Mouse (Mus musculus) liver, adult (tissue): ENCODE data around the gene Notch1.
A peak's percentile ranks its signal among the peaks of the same experiment; 100 is the strongest.

Source experiments
- GATA4 ChIP-seq: IDR thresholded peaks from 2 replicates; pipeline ENCODE4 v1.6.1; 2014; ENCODE audit warnings: mild to moderate bottlenecking, low read length; ENCODE audit not compliant: insufficient replicate concordance

Notch1 gene

DNA sequence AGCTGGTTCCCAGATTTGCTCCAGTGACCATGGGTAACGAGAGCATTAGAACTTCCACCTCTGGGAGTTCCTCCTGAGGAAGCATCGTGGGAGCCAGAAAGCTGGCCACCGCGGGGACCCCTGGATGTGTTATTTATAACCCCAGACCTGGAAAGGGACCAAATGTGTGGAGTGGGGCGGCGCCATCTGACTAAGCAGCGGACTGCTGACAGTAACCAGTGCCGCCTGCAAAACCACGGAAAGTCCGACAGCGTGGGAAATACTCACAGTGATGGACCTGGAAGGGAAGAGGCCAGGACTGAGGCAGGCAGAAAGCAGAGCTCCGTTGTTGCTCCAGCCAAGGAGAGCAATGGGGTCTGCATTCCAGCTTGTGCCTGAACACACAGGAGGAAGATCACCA, at the start of gene Notch1:
Gene Notch1, minus strand, starts transcription at position 389 of the 400 bp plus-strand sequence.
- no peak for TF ChIP-seq GATA4

DNA sequence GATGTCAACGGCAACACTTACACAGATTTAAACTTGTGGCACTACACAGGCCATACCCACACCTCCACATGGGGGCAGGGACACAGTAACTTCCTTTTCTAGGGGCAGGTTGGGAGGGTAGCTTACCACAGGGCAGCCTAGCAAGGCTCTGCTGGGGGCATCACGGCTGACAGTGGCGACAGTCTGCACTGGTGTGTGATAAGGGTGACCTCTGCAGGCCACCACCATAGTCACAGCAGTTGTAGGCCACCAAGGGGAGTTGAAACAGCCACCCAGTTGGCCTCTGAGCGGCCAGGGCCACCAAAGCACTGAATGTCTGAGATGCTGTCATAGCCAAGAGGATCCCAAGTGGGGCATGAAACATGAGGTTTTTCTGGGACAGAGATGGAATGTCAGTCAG, 49.8 kb upstream of the Notch1 start:
- no peak for TF ChIP-seq GATA4

DNA sequence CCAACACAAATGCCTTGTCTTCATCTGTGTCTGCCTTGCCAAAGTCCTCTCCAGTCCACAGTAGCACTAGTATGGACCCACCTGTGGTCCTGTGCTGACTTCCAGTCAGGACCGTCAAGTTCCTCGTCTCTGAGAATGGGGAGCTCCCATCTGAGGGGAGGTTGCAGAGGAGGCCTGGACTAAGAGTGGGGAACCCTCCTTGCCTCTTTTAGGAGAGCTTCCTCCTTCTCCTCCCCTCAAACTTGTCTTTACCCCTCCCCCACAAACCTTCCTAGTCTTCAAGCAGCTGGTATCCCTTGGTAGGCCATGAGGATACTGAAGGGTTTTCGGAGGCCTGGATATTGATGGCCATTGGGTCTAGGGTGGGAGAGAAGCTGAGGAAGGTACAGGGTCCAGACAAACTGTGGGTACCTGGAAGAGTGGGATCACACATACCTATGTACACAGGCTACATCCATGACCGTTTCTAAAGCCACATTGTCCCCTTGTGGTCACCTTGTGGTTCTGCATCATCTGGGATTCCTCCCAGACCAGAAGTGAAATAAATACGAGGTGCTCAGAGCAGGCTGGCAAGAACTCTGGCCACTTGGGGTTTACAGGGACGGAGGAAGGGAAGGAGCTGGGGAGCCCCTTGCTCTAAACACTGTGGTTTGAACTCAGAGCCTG, 45.0 kb upstream of the Notch1 start:
- no peak for TF ChIP-seq GATA4

- TF ChIP-seq GATA4 = no peak
Observed at GRCm38 (mm10) chr2:26560506-26560905, 44.0 kb upstream of the Notch1 start.

DNA sequence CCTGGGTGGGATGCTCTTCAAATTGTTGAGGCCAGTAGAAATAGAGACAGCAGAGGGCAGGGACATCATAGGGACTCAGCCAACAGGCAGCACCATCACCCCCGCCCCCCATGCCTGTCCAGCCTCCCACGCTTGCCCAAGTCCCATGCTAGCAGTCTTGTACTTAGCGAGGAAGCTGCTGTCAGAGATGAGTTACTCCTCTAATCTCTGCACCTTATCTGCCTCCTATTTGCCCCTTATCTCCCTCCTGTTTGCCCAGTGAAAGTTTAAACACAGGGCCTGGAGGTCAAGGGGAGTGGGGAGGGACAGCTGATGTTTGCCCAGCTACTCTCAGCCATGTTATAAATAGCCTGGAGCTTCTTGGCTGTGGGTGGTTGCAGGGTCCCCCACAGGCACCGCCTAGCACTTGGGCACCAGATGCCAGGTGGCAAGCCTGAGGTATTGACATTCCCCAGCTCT, 40.1 kb upstream of the Notch1 start:
- peak; percentile 97 for TF ChIP-seq GATA4

GRCm38 (mm10) chr2:26555076-26555475, 38.6 kb upstream of the Notch1 start:
- no peak; the same call in 1 of the 2 replicates for TF ChIP-seq GATA4

DNA sequence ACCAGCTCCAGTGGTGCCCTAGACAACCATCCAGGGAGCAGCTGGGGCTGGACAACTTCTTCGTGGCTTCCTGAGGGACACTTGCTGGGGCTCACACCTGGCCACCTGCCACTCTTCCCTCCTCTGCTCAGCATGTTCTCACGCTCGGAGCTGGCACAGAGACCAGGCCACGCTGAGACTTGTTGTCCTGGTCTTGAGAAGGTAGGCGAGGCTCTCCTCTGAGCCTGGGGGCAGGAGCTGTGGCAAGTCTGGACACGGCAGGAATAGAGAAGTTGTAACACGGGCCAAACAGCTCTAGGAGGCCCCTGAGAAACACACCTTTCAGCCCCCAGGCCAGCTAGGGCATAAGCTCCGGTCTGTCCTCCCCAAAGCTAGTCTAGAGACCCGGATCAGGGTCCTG, 37.4 kb upstream of the Notch1 start:
- no peak for TF ChIP-seq GATA4

GRCm38 (mm10) chr2:26552066-26552465, 35.6 kb upstream of the Notch1 start:
- TF ChIP-seq GATA4 = no peak

DNA sequence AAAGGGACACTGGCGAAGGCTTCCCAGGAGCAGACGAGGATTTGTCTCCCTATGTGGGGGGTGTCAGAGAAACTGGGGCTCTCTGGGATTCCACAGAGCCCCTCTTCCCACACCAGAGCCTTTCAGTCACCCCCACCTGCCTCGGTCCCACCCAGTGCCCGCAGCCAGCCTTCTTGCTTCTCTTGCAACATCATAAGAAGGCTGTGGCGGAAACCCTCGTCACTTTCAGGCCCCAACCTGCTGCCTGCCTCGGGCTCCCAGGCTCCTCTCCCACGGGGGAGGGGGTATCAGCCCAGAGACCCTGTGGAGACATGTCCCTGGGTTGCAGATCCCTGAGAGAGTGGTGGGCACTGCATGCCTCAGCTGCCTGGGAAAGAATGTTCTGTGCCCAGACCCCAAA, 35.0 kb upstream of the Notch1 start:
- TF ChIP-seq GATA4 = no peak

DNA sequence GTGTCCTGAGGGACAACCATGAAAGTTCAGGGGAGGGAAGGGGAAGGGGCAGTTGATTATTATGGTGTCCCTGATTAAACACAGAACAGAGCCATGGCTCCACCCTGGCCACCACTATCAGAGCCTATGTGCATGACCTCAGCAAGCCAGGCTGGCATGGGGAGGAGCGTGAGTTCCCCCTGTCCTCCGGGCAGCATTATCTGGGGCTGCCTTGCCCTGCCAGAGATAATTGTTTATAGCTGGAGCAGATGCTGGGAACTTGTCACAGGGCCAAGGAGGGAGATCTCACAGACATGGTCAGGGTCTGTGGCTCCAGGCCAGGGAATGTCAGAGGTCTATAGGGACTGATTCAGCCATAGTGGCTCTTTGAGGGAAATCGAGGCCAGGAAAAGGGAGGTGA, 34.3 kb upstream of the Notch1 start:
- TF ChIP-seq GATA4 = no peak

DNA sequence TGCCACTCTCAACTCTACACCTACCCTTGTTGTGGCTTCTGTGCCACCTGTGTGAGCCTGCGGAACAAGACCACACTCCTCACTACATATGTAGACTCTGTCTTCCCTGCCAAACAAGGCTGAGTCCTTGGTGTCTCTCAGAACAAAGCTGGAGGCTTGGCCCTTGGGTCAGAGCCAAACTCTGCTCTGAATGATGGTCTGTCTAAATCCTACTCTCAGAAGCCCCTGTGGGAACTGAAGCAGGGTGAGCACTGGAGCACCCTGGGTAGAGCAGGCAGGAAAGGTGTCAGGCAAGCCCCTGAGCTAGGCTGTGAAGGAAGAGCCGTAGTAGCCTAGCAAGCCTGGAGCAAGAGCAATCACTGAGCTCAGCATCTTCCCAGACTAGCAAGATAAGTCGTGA, 33.7 kb upstream of the Notch1 start:
- TF ChIP-seq GATA4 = no peak

DNA sequence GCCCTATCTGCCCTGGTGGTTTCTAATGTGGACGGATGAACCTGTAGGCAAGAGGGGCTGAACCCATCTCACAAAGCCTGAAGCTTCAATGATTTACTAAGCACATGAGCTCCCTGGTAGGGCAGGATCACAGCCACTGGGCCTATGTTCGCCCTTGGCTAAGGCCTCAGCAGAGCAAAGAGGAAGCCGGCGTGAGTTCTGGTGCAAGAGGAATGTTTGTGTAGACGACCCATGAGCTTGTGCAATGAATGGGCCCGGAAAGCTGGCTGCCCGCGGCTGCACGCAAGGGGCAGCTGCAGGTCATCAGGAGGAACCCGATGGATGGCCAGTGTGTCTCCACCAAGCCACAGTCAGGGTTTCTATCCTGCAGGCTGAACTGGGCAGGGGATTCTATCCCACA, 33.3 kb upstream of the Notch1 start:
- TF ChIP-seq GATA4 = no peak

DNA sequence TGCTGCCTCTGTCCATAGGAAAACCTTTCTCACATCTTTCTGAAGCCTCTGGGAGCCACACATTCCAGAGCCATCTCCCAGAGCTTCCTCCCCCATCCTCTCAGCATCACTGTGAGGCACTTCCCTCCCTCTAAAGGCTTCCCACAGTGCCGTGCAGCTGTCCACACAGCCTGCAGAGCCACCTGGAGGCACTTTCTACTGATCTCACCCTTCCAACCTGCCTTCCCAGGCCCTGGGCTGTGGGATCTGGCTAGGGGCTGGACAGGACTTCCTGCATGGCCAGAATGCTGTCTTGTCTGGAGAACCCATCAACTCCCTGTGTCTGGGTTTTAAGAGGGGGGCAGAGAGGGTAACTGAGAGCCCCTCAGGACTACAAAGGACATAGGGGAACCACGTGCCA, 31.0 kb upstream of the Notch1 start:
- TF ChIP-seq GATA4 = no peak

- TF ChIP-seq GATA4 = peak; percentile 74; the same call in 1 of the 2 replicates
Observed at GRCm38 (mm10) chr2:26544265-26544664, 27.8 kb upstream of the Notch1 start.

GRCm38 (mm10) chr2:26543768-26544167, 27.3 kb upstream of the Notch1 start:
- TF ChIP-seq GATA4 = no peak

DNA sequence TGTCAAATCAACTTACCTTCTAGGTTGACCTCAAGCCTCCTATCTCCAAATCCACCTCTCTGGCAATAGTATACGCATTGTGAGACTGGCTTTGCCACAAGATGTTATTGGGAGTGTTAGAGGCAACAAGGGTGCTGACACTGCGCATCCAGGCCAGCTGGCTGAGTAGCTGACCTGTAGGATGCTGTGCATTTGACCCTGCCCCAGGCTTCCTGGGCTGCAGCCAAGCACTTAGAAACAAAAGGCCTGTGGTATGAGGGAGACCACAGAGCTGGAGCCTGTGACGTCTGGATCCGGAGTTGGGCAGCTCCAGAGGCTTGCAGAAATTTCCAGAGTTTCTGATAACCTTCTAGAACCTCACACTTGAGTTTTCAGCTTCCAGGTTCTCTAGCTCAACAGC, 26.7 kb upstream of the Notch1 start:
- no peak for TF ChIP-seq GATA4

GRCm38 (mm10) chr2:26541258-26541910, 24.9 kb upstream of the Notch1 start:
- TF ChIP-seq GATA4 = no peak
